ENCODE assay signal across 11 mouse cellular contexts in genomic region chr6:22206179-22206578, GRCm38 (mm10).
DNase-seq lines count a peak whose midpoint lies in the region; ATAC-seq lines count a peak whose summit lies in the region.
"Had no signal": no experiment of that assay in that cellular context is flagged by ENCODE, and none has a peak within 500 bp of the region (broad histone marks: within the 10 kb centered on the region; RNA-seq: fewer than 3 reads in every experiment).

No protein-coding gene starts in this region.

- no peak for DNase-seq in midbrain, embryonic 11.5 days (ENCODE audit: low spot score, missing footprints)
- DNase-seq in yolk sac, embryonic 10.5 days (ENCODE audit: low spot score): no peak
- no peak for DNase-seq in urinary bladder, postnatal 14 days (ENCODE audit: low spot score)
- DNase-seq: adrenal gland, adult 8-10 months; heart, postnatal 36 days had no signal

- no peaks in the 10 kb centered on the region; the same call in 1 of the 2 replicates for H3K4me1 ChIP-seq in heart, embryonic 15.5 days (replicated peaks)
- H3K4me1 ChIP-seq in heart, embryonic 12.5 days (replicated peaks): 0 out of 2 replicates have a peak, but pooled peaks cover 9% of the 10 kb centered on the region
- 0 out of 2 replicates have a peak, but pooled peaks cover 2% of the 10 kb centered on the region for H3K4me1 ChIP-seq in midbrain, embryonic 16.5 days (ENCODE audit: control insufficient read depth, insufficient read depth, low read length)
- H3K4me1 ChIP-seq in midbrain, embryonic 11.5 days (ENCODE audit: control insufficient read depth, insufficient read depth, low read length): no peaks in the 10 kb centered on the region
- peaks cover 5% of the 10 kb centered on the region; the same call in 1 of the 2 replicates for H3K4me1 ChIP-seq in intestine, embryonic 16.5 days (ENCODE audit: control insufficient read depth, insufficient read depth, low read length)
- H3K4me1 ChIP-seq in stomach, embryonic 15.5 days: no peaks in the 10 kb centered on the region
- H3K4me1 ChIP-seq: liver, embryonic 15.5 days had no signal

- no peak overlapping the region for H3K4me3 ChIP-seq in heart, embryonic 15.5 days
- no peak overlapping the region for H3K4me3 ChIP-seq in heart, embryonic 12.5 days
- no peak overlapping the region for H3K4me3 ChIP-seq in midbrain, embryonic 16.5 days (ENCODE audit: low read depth, low read length)
- H3K4me3 ChIP-seq in midbrain, embryonic 11.5 days (ENCODE audit: low read depth, low read length): no peak overlapping the region
- H3K4me3 ChIP-seq in intestine, embryonic 16.5 days (ENCODE audit: low read length): no peak overlapping the region
- H3K4me3 ChIP-seq in stomach, embryonic 15.5 days (replicated peaks): no peak overlapping the region
- H3K4me3 ChIP-seq: liver, embryonic 15.5 days had no signal

- H3K4me2 ChIP-seq in heart, embryonic 15.5 days: peak overlapping the region; percentile 26; the same call in 1 of the 2 replicates
- no peak overlapping the region for H3K4me2 ChIP-seq in heart, embryonic 12.5 days
- peak overlapping the region; percentile 25; the same call in 1 of the 2 replicates for H3K4me2 ChIP-seq in midbrain, embryonic 16.5 days (ENCODE audit: low read length)
- H3K4me2 ChIP-seq in midbrain, embryonic 11.5 days: no peak overlapping the region
- peak overlapping the region; percentile 12; the same call in 1 of the 2 replicates for H3K4me2 ChIP-seq in intestine, embryonic 16.5 days (ENCODE audit: low read depth, low read length)
- no peak overlapping the region; the same call in 1 of the 2 replicates for H3K4me2 ChIP-seq in stomach, embryonic 15.5 days
- H3K4me2 ChIP-seq: liver, embryonic 15.5 days had no signal

- 68% methylated on average over 14 of the region's 14 CpGs for WGBS in heart, embryonic 15.5 days
- WGBS in heart, embryonic 12.5 days: 72% methylated on average over 14 of the region's 14 CpGs
- 84% methylated on average over 14 of the region's 14 CpGs for WGBS in midbrain, embryonic 16.5 days
- 86% methylated on average over 14 of the region's 14 CpGs for WGBS in midbrain, embryonic 11.5 days
- WGBS in intestine, embryonic 16.5 days: 45% methylated on average over 14 of the region's 14 CpGs
- 37% methylated on average over 14 of the region's 14 CpGs for WGBS in stomach, embryonic 15.5 days

- ATAC-seq in heart, embryonic 15.5 days (replicated peaks; ENCODE audit: insufficient number of reproducible peaks, insufficient read depth, low FRiP score, low read depth): no peak
- no peak for ATAC-seq in heart, embryonic 12.5 days (ENCODE audit: insufficient number of reproducible peaks, low FRiP score)
- ATAC-seq in midbrain, embryonic 16.5 days: 0 out of 2 replicates have a peak, but pooled peaks have one; percentile 56
- no peak for ATAC-seq in midbrain, embryonic 11.5 days (ENCODE audit: low FRiP score)
- ATAC-seq in intestine, embryonic 16.5 days: peak; percentile 62; the same call in 1 of the 2 replicates
- no peak for ATAC-seq in stomach, embryonic 15.5 days (ENCODE audit: insufficient read depth, low FRiP score, low read depth)

- H3K27ac ChIP-seq in heart, embryonic 15.5 days: no peak overlapping the region
- no peak overlapping the region for H3K27ac ChIP-seq in heart, embryonic 12.5 days (ENCODE audit: poor library complexity, severe bottlenecking)
- no peak overlapping the region for H3K27ac ChIP-seq in midbrain, embryonic 16.5 days (ENCODE audit: low read length)
- no peak overlapping the region for H3K27ac ChIP-seq in midbrain, embryonic 11.5 days (ENCODE audit: low read depth, low read length)
- H3K27ac ChIP-seq in intestine, embryonic 16.5 days (ENCODE audit: low read length): peak overlapping the region; percentile 28; the same call in 1 of the 2 replicates
- peak overlapping the region; percentile 18; the same call in 1 of the 2 replicates for H3K27ac ChIP-seq in stomach, embryonic 15.5 days
- H3K27ac ChIP-seq: liver, embryonic 15.5 days had no signal

- no peak overlapping the region for H3K9ac ChIP-seq in heart, embryonic 15.5 days
- no peak overlapping the region for H3K9ac ChIP-seq in heart, embryonic 12.5 days
- no peak overlapping the region for H3K9ac ChIP-seq in midbrain, embryonic 16.5 days (ENCODE audit: low read depth, low read length)
- H3K9ac ChIP-seq in midbrain, embryonic 11.5 days (ENCODE audit: low read length): no peak overlapping the region
- H3K9ac ChIP-seq in intestine, embryonic 16.5 days (ENCODE audit: low read depth, low read length): no peak overlapping the region
- H3K9ac ChIP-seq in stomach, embryonic 15.5 days: no peak overlapping the region
- H3K9ac ChIP-seq: liver, embryonic 15.5 days had no signal

- H3K36me3 ChIP-seq in heart, embryonic 15.5 days: no peaks in the 10 kb centered on the region
- no peaks in the 10 kb centered on the region for H3K36me3 ChIP-seq in heart, embryonic 12.5 days
- H3K36me3 ChIP-seq in midbrain, embryonic 16.5 days (ENCODE audit: control insufficient read depth, insufficient read depth, low read length): no peaks in the 10 kb centered on the region
- no peaks in the 10 kb centered on the region for H3K36me3 ChIP-seq in midbrain, embryonic 11.5 days (ENCODE audit: control insufficient read depth, insufficient read depth, low read length)
- no peaks in the 10 kb centered on the region for H3K36me3 ChIP-seq in intestine, embryonic 16.5 days (ENCODE audit: control insufficient read depth, insufficient read depth, low read length)
- H3K36me3 ChIP-seq in stomach, embryonic 15.5 days: no peaks in the 10 kb centered on the region
- H3K36me3 ChIP-seq: liver, embryonic 15.5 days had no signal

- no peaks in the 10 kb centered on the region for H3K27me3 ChIP-seq in heart, embryonic 15.5 days
- no peaks in the 10 kb centered on the region for H3K27me3 ChIP-seq in heart, embryonic 12.5 days (replicated peaks)
- H3K27me3 ChIP-seq in midbrain, embryonic 16.5 days (ENCODE audit: control insufficient read depth, insufficient read depth, low read depth, low read length): no peaks in the 10 kb centered on the region
- no peaks in the 10 kb centered on the region for H3K27me3 ChIP-seq in midbrain, embryonic 11.5 days (ENCODE audit: control insufficient read depth, insufficient read depth, low read length)
- H3K27me3 ChIP-seq in intestine, embryonic 16.5 days (replicated peaks; ENCODE audit: control insufficient read depth, insufficient read depth, low read length): no peaks in the 10 kb centered on the region
- H3K27me3 ChIP-seq in stomach, embryonic 15.5 days (replicated peaks): no peaks in the 10 kb centered on the region
- H3K27me3 ChIP-seq: liver, embryonic 15.5 days had no signal

- no peaks in the 10 kb centered on the region for H3K9me3 ChIP-seq in heart, embryonic 15.5 days (replicated peaks)
- no peaks in the 10 kb centered on the region for H3K9me3 ChIP-seq in heart, embryonic 12.5 days (replicated peaks)
- H3K9me3 ChIP-seq in midbrain, embryonic 16.5 days (replicated peaks; ENCODE audit: control insufficient read depth, low read length, poor library complexity, severe bottlenecking): no peaks in the 10 kb centered on the region
- H3K9me3 ChIP-seq in midbrain, embryonic 11.5 days (ENCODE audit: control insufficient read depth, low read length): no peaks in the 10 kb centered on the region
- H3K9me3 ChIP-seq in intestine, embryonic 16.5 days (ENCODE audit: control insufficient read depth, low read length): no peaks in the 10 kb centered on the region
- H3K9me3 ChIP-seq in stomach, embryonic 15.5 days: no peaks in the 10 kb centered on the region
- H3K9me3 ChIP-seq: liver, embryonic 15.5 days had no signal

Comparison
In these comparisons a context has a peak if more than half of its experiments do, and no peak if none do; other contexts are left out.
1. ATAC-seq: peak in midbrain, embryonic 16.5 days (single experiment) and intestine, embryonic 16.5 days (single experiment); none in heart, embryonic 15.5 days (single experiment), heart, embryonic 12.5 days (single experiment), midbrain, embryonic 11.5 days (single experiment) and stomach, embryonic 15.5 days (single experiment).
2. H3K4me2 ChIP-seq: peak in heart, embryonic 15.5 days (single experiment), midbrain, embryonic 16.5 days (single experiment) and intestine, embryonic 16.5 days (single experiment); none in heart, embryonic 12.5 days (single experiment), midbrain, embryonic 11.5 days (single experiment) and stomach, embryonic 15.5 days (single experiment).
3. H3K27ac ChIP-seq: peak in intestine, embryonic 16.5 days (single experiment) and stomach, embryonic 15.5 days (single experiment); none in heart, embryonic 15.5 days (single experiment), heart, embryonic 12.5 days (single experiment), midbrain, embryonic 16.5 days (single experiment) and midbrain, embryonic 11.5 days (single experiment).